Mouse (Mus musculus): ENCODE measurements at regions not wholly inside any gene's neighbourhood (a gene's known extent, or its start where the extent isn't known, plus 50 kb on each side); places are given as distances from the start of the nearest gene placed in this dataset.

- Histone ChIP-seq H3K4me3 (no peak overlapping the region), H3K36me3 (no peaks in the 10 kb centered on the region), H3K27ac (replicated peaks) (no peak overlapping the region), H3K4me2 (replicated peaks) (no peak overlapping the region), H3K9me3 (no peaks in the 10 kb centered on the region), H3K4me1 (no peaks in the 10 kb centered on the region), H3K27me3 (no peaks in the 10 kb centered on the region), H3K9ac (replicated peaks) (no peak overlapping the region)
- no peak for ATAC-seq (replicated peaks)
- WGBS: 72% methylated on average over 3 of the region's 3 CpGs
Observed at GRCm38 (mm10) chr4:95388556-95388955, 168.8 kb upstream of the Fggy start.

- Histone ChIP-seq H3K4me2 (replicated peaks) (no peak overlapping the region), H3K4me3 (no peak overlapping the region), H3K4me1 (no peaks in the 10 kb centered on the region), H3K36me3 (no peaks in the 10 kb centered on the region), H3K27ac (replicated peaks) (no peak overlapping the region), H3K9ac (replicated peaks) (no peak overlapping the region), H3K27me3 (no peaks in the 10 kb centered on the region), H3K9me3 (no peaks in the 10 kb centered on the region)
- no peak for ATAC-seq (replicated peaks)
- WGBS: 46% methylated on average over 2 of the region's 2 CpGs
Observed at GRCm38 (mm10) chr4:95389647-95390046, 167.7 kb upstream of the Fggy start.

- Histone ChIP-seq H3K27me3 (no peaks in the 10 kb centered on the region), H3K4me2 (replicated peaks) (no peak overlapping the region), H3K27ac (replicated peaks) (no peak overlapping the region), H3K9ac (replicated peaks) (no peak overlapping the region), H3K9me3 (no peaks in the 10 kb centered on the region), H3K36me3 (no peaks in the 10 kb centered on the region), H3K4me1 (no peaks in the 10 kb centered on the region), H3K4me3 (no peak overlapping the region)
- no peak for ATAC-seq (replicated peaks)
Observed at GRCm38 (mm10) chr4:95390549-95390948, 166.8 kb upstream of the Fggy start.

- H3K9ac ChIP-seq (replicated peaks): no peak overlapping the region
- H3K4me3 ChIP-seq: no peak overlapping the region
- H3K4me2 ChIP-seq (replicated peaks): no peak overlapping the region
- no peak for ATAC-seq (replicated peaks)
- H3K27me3 ChIP-seq: no peaks in the 10 kb centered on the region
- H3K9me3 ChIP-seq: no peaks in the 10 kb centered on the region
- H3K27ac ChIP-seq (replicated peaks): no peak overlapping the region
- H3K4me1 ChIP-seq: no peaks in the 10 kb centered on the region
- no peaks in the 10 kb centered on the region for H3K36me3 ChIP-seq
- WGBS: 86% methylated on average over 3 of the region's 3 CpGs
Observed at GRCm38 (mm10) chr4:95395746-95396145, 161.6 kb upstream of the Fggy start.

- no peak overlapping the region for H3K27ac ChIP-seq (replicated peaks)
- no peaks in the 10 kb centered on the region for H3K4me1 ChIP-seq
- H3K9ac ChIP-seq (replicated peaks): no peak overlapping the region
- H3K4me2 ChIP-seq (replicated peaks): no peak overlapping the region
- no peaks in the 10 kb centered on the region for H3K27me3 ChIP-seq
- ATAC-seq (replicated peaks): no peak
- H3K4me3 ChIP-seq: no peak overlapping the region
- no peaks in the 10 kb centered on the region for H3K36me3 ChIP-seq
- no peaks in the 10 kb centered on the region for H3K9me3 ChIP-seq
Observed at GRCm38 (mm10) chr4:95398301-95398700, 159.0 kb upstream of the Fggy start.

GRCm38 (mm10) chr4:95402273-95402672, 155.0 kb upstream of the Fggy start:
- Histone ChIP-seq H3K4me2 (replicated peaks) (no peak overlapping the region), H3K27ac (replicated peaks) (no peak overlapping the region), H3K4me3 (no peak overlapping the region), H3K9ac (replicated peaks) (no peak overlapping the region), H3K4me1 (no peaks in the 10 kb centered on the region), H3K36me3 (no peaks in the 10 kb centered on the region), H3K9me3 (no peaks in the 10 kb centered on the region), H3K27me3 (no peaks in the 10 kb centered on the region)
- ATAC-seq (replicated peaks): no peak
- WGBS: 75% methylated on average over 6 of the region's 6 CpGs

GRCm38 (mm10) chr4:95417075-95417474, 140.2 kb upstream of the Fggy start:
- H3K27me3 ChIP-seq: no peaks in the 10 kb centered on the region
- 47% methylated on average over 2 of the region's 2 CpGs for WGBS
- no peak overlapping the region for H3K4me3 ChIP-seq
- ATAC-seq (replicated peaks): no peak
- no peak overlapping the region for H3K9ac ChIP-seq (replicated peaks)
- H3K27ac ChIP-seq (replicated peaks): no peak overlapping the region
- H3K4me1 ChIP-seq: no peaks in the 10 kb centered on the region
- no peaks in the 10 kb centered on the region for H3K9me3 ChIP-seq
- no peaks in the 10 kb centered on the region for H3K36me3 ChIP-seq
- no peak overlapping the region for H3K4me2 ChIP-seq (replicated peaks)

GRCm38 (mm10) chr4:95426563-95426962, 130.7 kb upstream of the Fggy start:
- H3K9me3 ChIP-seq: no peaks in the 10 kb centered on the region
- H3K9ac ChIP-seq (replicated peaks): no peak overlapping the region
- no peaks in the 10 kb centered on the region for H3K27me3 ChIP-seq
- no peak overlapping the region for H3K4me2 ChIP-seq (replicated peaks)
- no peaks in the 10 kb centered on the region for H3K4me1 ChIP-seq
- no peaks in the 10 kb centered on the region for H3K36me3 ChIP-seq
- ATAC-seq (replicated peaks): no peak
- H3K4me3 ChIP-seq: no peak overlapping the region
- H3K27ac ChIP-seq (replicated peaks): no peak overlapping the region
- 81% methylated on average over 1 of the region's 1 CpGs for WGBS

GRCm38 (mm10) chr4:95434543-95434942, 122.8 kb upstream of the Fggy start:
- no peak overlapping the region for H3K9ac ChIP-seq (replicated peaks)
- H3K36me3 ChIP-seq: no peaks in the 10 kb centered on the region
- WGBS: 14% methylated on average over 4 of the region's 4 CpGs
- no peak overlapping the region for H3K27ac ChIP-seq (replicated peaks)
- no peaks in the 10 kb centered on the region for H3K27me3 ChIP-seq
- ATAC-seq (replicated peaks): 0 out of 2 replicates have a peak, but pooled peaks have one; percentile 29
- H3K4me2 ChIP-seq (replicated peaks): no peak overlapping the region
- 0 out of 2 replicates have a peak, but pooled peaks cover 5% of the 10 kb centered on the region for H3K4me1 ChIP-seq
- no peak overlapping the region for H3K4me3 ChIP-seq
- H3K9me3 ChIP-seq: no peaks in the 10 kb centered on the region

- ATAC-seq (replicated peaks): no peak
- Histone ChIP-seq H3K27ac (replicated peaks) (no peak overlapping the region), H3K36me3 (no peaks in the 10 kb centered on the region), H3K4me1 (0 out of 2 replicates have a peak, but pooled peaks cover 5% of the 10 kb centered on the region), H3K4me3 (no peak overlapping the region), H3K9me3 (no peaks in the 10 kb centered on the region), H3K27me3 (no peaks in the 10 kb centered on the region), H3K4me2 (replicated peaks) (no peak overlapping the region), H3K9ac (replicated peaks) (no peak overlapping the region)
- 63% methylated on average over 4 of the region's 4 CpGs for WGBS
Observed at GRCm38 (mm10) chr4:95435080-95435479, 122.2 kb upstream of the Fggy start.

GRCm38 (mm10) chr4:95439834-95440233, 117.5 kb upstream of the Fggy start:
- Histone ChIP-seq H3K4me2 (replicated peaks) (no peak overlapping the region), H3K4me3 (no peak overlapping the region), H3K36me3 (no peaks in the 10 kb centered on the region), H3K27ac (replicated peaks) (no peak overlapping the region), H3K27me3 (no peaks in the 10 kb centered on the region), H3K9me3 (no peaks in the 10 kb centered on the region), H3K4me1 (no peaks in the 10 kb centered on the region), H3K9ac (replicated peaks) (no peak overlapping the region)
- ATAC-seq (replicated peaks): no peak
- 28% methylated on average over 1 of the region's 1 CpGs for WGBS

GRCm38 (mm10) chr4:95443854-95444811, 113.2 kb upstream of the Fggy start:
- 54% methylated on average over 12 of the region's 12 CpGs for WGBS
- no peaks in the 10 kb centered on the region for H3K9me3 ChIP-seq

GRCm38 (mm10) chr4:95450286-95450685, 107.0 kb upstream of the Fggy start:
- H3K9ac ChIP-seq (replicated peaks): no peak overlapping the region
- no peaks in the 10 kb centered on the region for H3K9me3 ChIP-seq
- no peaks in the 10 kb centered on the region for H3K36me3 ChIP-seq
- H3K4me1 ChIP-seq: no peaks in the 10 kb centered on the region
- 36% methylated on average over 1 of the region's 1 CpGs for WGBS
- no peak for ATAC-seq (replicated peaks)
- no peak overlapping the region for H3K4me3 ChIP-seq
- no peaks in the 10 kb centered on the region for H3K27me3 ChIP-seq
- no peak overlapping the region for H3K4me2 ChIP-seq (replicated peaks)
- no peak overlapping the region for H3K27ac ChIP-seq (replicated peaks)

More at GRCm38 (mm10) chr4:95443854-95444811, 113.2 kb upstream of the Fggy start:
- Histone ChIP-seq H3K27ac (replicated peaks) (no peak overlapping the region), H3K9ac (replicated peaks) (no peak overlapping the region), H3K4me2 (replicated peaks) (no peak overlapping the region), H3K27me3 (no peaks in the 10 kb centered on the region), H3K4me1 (no peaks in the 10 kb centered on the region), H3K4me3 (no peak overlapping the region), H3K36me3 (no peaks in the 10 kb centered on the region)
- no peak for ATAC-seq (replicated peaks)

All from forebrain, embryonic 15.5 days (tissue).